Mouse (Mus musculus) megakaryocyte progenitor cell, adult 5-6 weeks (primary cell): ENCODE data around the gene Pm20d2. TPM values are rescaled to one million over a fixed set of nuclear protein-coding genes. Genes with fewer than 3 reads are reported as not detected.

Experiments
- ATAC-seq: replicated peaks from 2 replicates; pipeline ENCODE4 v1.8.0; 2016; ENCODE audit warnings: mild to moderate bottlenecking, moderate TSS enrichment, inconsistent platforms; ENCODE audit not compliant: poor library complexity
- total RNA-seq, 2 experiments: library from RNA; stranded (forward) in 1 of 2; stranded (reverse) in 1 of 2; fragments of 157-497, 149-512 nt in 1 of 2; fragments of 200-1000 nt in 1 of 2; gene quantifications; 2 replicates each; pipeline versions ENCODE4 v1.2.3 to v1.2.4; 2015 to 2017

Gene Pm20d2
- total RNA-seq (2015) (0.24 and 0.47 TPM in 2 replicates), total RNA-seq (2017) (0.37 TPM in 1 of 2 replicates, not detected in the other)

GRCm38 (mm10) chr4:33189735-33190036 is at the start of gene Pm20d2:
Gene Pm20d2 (minus strand): TSS chr4:33189737.
- no peak for ATAC-seq

GRCm38 (mm10) chr4:33230881-33231280 is 41.3 kb upstream of the Pm20d2 start:
- no peak for ATAC-seq

- no peak for ATAC-seq
Measured at GRCm38 (mm10) chr4:33229639-33230038, 40.1 kb upstream of the Pm20d2 start.

GRCm38 (mm10) chr4:33227164-33227563 is 37.6 kb upstream of the Pm20d2 start:
- ATAC-seq: 0 out of 2 replicates have a peak, but pooled peaks have one; percentile 17

GRCm38 (mm10) chr4:33224003-33224675 is 34.6 kb upstream of the Pm20d2 start:
- ATAC-seq: peak; percentile 17; the same call in 1 of the 2 replicates

- no peak for ATAC-seq
Measured at GRCm38 (mm10) chr4:33221847-33222246, 32.3 kb upstream of the Pm20d2 start.

GRCm38 (mm10) chr4:33208881-33209841 is 19.6 kb upstream of the Pm20d2 start, which contains the start of gene Srsf12:
Gene Srsf12 (plus strand): TSS chr4:33208991.
- ATAC-seq: peak; percentile 72

- no peak for ATAC-seq
Measured at GRCm38 (mm10) chr4:33207551-33207950, 18.0 kb upstream of the Pm20d2 start.

- peak; percentile 89 for ATAC-seq
Measured at GRCm38 (mm10) chr4:33204682-33205081, 15.1 kb upstream of the Pm20d2 start.

- no peak for ATAC-seq
Measured at GRCm38 (mm10) chr4:33198117-33198516, 8.6 kb upstream of the Pm20d2 start.

GRCm38 (mm10) chr4:33188781-33189734 is 479 bp downstream of the Pm20d2 start:
- ATAC-seq: peak; percentile 94

GRCm38 (mm10) chr4:33188164-33188563 is 1.4 kb downstream of the Pm20d2 start:
- peak; percentile 40 for ATAC-seq

GRCm38 (mm10) chr4:33183477-33183876 is 6.1 kb downstream of the Pm20d2 start:
- no peak for ATAC-seq

GRCm38 (mm10) chr4:33152087-33153038 is 37.2 kb downstream of the Pm20d2 start:
- ATAC-seq: no peak

GRCm38 (mm10) chr4:33149150-33149549 is 40.4 kb downstream of the Pm20d2 start:
- no peak for ATAC-seq

GRCm38 (mm10) chr4:33147825-33148224 is 41.7 kb downstream of the Pm20d2 start:
- ATAC-seq: peak; percentile 70

- ATAC-seq: peak; percentile 61
Measured at GRCm38 (mm10) chr4:33146679-33147291, 42.8 kb downstream of the Pm20d2 start.

GRCm38 (mm10) chr4:33132221-33132620 is 57.3 kb downstream of the Pm20d2 start, which contains the start of gene Gabrr1:
Gene Gabrr1 (plus strand): TSS chr4:33132521.
- ATAC-seq: no peak
